Mouse (Mus musculus): Measurements from ENCODE around the gene Actg1. TPM values are rescaled to one million over a fixed set of nuclear protein-coding genes. Genes with fewer than 3 reads are reported as not detected.
A peak's percentile ranks its signal among the peaks of the same experiment; 100 is the strongest.

The Actg1 gene
- polyA plus RNA-seq, 1 experiment from 2014 or later, result 2,589 TPM

DNA sequence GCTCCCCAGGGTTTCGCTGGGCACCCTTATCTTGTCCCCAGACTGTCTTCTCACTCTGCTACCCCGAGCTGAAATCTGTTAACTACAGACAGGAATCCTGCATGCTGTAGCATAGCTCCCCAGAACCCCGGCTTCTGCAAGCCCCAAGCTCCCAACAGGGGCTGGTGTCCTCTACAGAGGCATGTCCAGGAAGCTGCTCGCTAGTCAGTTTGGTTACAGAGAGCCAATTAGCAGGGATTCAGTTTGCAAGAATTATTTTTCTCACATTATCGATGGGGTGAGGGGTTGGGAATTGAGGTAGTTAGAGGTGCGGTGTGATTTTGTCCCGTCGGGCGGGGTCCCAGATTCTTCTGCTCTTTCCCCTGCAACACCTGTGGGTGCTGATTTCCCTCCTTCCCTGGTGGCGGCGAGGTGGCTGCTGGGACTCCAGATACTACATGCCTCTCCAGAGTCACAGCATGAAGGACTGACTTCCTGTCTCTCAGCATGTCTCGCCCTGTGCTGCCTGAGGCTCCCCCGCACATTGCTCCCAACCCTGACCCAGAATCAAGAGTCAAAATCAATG is 31.6 kb downstream of the Actg1 start:
- Histone ChIP-seq H3K9ac (ENCODE audit: low read length) (peak overlapping the region; percentile 89), H3K9me3 (ENCODE audit: control insufficient read depth, low read length) (no peaks in the 10 kb centered on the region), H3K27me3 (ENCODE audit: control insufficient read depth, insufficient read depth, low read depth, low read length) (no peaks in the 10 kb centered on the region), H3K36me3 (ENCODE audit: control insufficient read depth, insufficient read depth, low read length) (no peaks in the 10 kb centered on the region), H3K27ac (ENCODE audit: low read length) (peak overlapping the region; percentile 100), H3K4me2 (ENCODE audit: low read depth, low read length) (peak overlapping the region; percentile 98), H3K4me1 (replicated peaks; ENCODE audit: control insufficient read depth, insufficient read depth, low read length) (peaks cover 31% of the 10 kb centered on the region), H3K4me3 (ENCODE audit: low read length) (peak overlapping the region; percentile 63)
- WGBS, result 6% methylated on average over 13 of the region's 13 CpGs
- ATAC-seq (ENCODE audit: low read depth), result peak; percentile 27; the same call in 1 of the 2 replicates

DNA sequence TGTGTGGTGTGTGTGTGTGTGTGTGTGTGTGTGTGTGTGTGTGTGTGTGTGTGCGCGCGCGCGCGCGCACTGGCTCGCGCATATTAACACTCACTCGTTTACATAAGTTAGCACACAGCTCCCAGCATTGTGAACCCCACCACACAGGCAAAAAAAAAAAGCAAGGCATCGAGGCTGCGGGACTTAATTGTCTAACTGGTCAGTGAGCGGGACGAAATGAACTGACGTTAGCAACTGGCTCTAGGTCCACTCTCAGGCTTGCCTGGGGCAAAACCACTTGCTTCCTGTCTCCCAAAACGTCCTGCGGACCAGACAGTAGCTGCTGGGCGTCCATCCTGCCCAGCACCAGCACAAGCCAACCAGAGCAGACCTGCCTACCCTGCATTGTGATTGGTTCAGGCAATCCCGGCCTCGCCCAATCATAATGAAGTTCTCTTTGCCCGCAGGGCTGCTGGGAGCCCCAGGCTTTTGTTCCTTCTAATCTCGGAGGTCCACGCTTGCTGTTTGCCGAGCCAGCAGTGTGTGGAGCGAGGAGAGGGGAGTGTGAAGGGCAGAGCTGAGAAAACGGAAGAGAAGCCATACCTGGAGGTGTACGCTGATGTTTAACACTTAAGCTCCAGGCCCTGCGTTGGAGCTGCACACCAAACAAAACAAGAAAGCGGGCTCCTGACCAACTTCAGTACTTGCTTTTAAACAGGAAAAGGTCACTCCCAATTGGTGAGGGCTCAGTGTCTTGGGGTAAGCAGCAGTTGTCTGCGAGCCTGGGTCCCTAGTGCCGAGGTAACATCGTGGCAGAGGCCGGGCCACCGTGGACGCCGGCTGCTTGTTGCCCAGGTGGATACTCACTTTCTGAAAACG is 32.3 kb downstream of the Actg1 start:
- Histone ChIP-seq H3K4me2 (ENCODE audit: low read depth, low read length) (peak overlapping the region; percentile 98), H3K9ac (ENCODE audit: low read length) (peak overlapping the region; percentile 89), H3K27me3 (ENCODE audit: control insufficient read depth, insufficient read depth, low read depth, low read length) (no peaks in the 10 kb centered on the region), H3K4me3 (ENCODE audit: low read length) (peak overlapping the region; percentile 63), H3K4me1 (replicated peaks; ENCODE audit: control insufficient read depth, insufficient read depth, low read length) (peaks cover 37% of the 10 kb centered on the region), H3K9me3 (ENCODE audit: control insufficient read depth, low read length) (no peaks in the 10 kb centered on the region), H3K36me3 (ENCODE audit: control insufficient read depth, insufficient read depth, low read length) (no peaks in the 10 kb centered on the region), H3K27ac (ENCODE audit: low read length) (peak overlapping the region; percentile 100)
- WGBS, result 7% methylated on average over 36 of the region's 37 CpGs
- peak; percentile 95 for ATAC-seq (ENCODE audit: low read depth)

DNA sequence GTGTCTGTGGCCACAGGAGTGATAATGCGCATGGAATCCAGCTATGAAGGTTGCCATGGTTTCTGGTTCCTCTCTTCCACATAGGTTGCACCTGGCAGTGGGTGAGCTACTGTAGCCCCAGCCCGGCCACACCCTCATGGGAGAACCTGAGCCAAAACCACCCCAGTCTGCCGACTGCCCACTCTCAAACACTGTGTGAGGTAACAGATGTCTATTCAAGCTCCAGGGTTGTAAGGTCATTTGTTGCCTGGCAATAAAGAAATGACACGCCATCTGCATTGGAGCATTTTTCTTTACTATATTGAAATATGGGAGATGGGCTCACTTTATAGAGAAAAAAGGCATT is 33.0 kb downstream of the Actg1 start:
- WGBS, result 21% methylated on average over 4 of the region's 4 CpGs
- H3K9me3 ChIP-seq (ENCODE audit: control insufficient read depth, low read length), result no peaks in the 10 kb centered on the region

DNA sequence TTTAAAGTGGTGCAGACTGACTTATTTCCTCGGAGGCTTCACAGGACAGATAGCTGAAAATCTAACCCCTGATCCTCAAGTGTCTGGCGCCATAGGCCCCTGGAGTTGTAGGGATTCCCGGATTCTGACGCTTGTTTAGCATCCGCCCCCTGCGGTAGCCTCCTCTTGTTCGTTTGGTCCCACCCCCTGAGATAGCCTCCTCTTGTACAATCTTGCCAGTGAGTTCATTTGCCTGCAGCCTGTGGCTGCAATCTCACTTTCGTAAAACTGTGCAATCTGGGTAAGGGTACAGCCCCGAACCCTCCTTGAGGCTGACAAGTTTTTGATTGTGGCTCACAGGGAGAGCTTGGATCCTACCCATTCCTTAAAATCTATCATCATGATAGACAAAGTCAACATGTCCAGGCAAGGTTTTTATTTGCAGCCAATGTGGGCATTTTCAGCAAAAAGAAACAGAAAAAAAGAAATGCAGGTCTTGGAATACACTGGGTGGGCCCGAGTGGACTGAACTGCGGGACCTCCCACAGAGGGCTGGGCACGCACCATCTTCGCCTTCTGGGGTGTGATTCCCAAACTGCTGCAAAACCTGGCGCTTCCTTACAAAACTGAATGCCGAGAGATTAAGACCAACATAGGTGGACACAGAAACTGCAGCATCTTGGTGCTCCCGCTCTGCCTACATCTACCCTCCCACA is 33.5 kb downstream of the Actg1 start:
- no peak for ATAC-seq (ENCODE audit: low read depth)
- Histone ChIP-seq H3K4me1 (replicated peaks; ENCODE audit: control insufficient read depth, insufficient read depth, low read length) (peaks cover 42% of the 10 kb centered on the region), H3K9me3 (ENCODE audit: control insufficient read depth, low read length) (no peaks in the 10 kb centered on the region), H3K9ac (ENCODE audit: low read length) (no peak overlapping the region; the same call in none of the 2 replicates), H3K27ac (ENCODE audit: low read length) (peak overlapping the region; percentile 100), H3K4me2 (ENCODE audit: low read depth, low read length) (peak overlapping the region; percentile 98; the same call in 1 of the 2 replicates), H3K36me3 (ENCODE audit: control insufficient read depth, insufficient read depth, low read length) (no peaks in the 10 kb centered on the region), H3K4me3 (ENCODE audit: low read length) (no peak overlapping the region), H3K27me3 (ENCODE audit: control insufficient read depth, insufficient read depth, low read depth, low read length) (no peaks in the 10 kb centered on the region)
- 45% methylated on average over 16 of the region's 16 CpGs for WGBS

More for the DNA sequence above, 33.0 kb downstream of the Actg1 start:
- H3K4me1 ChIP-seq (replicated peaks; ENCODE audit: control insufficient read depth, insufficient read depth, low read length), result peaks cover 39% of the 10 kb centered on the region
- no peak for ATAC-seq (ENCODE audit: low read depth)
- H3K4me3 ChIP-seq (ENCODE audit: low read length), result peak overlapping the region; percentile 63
- H3K27ac ChIP-seq (ENCODE audit: low read length), result peak overlapping the region; percentile 100
- peak overlapping the region; percentile 59 for H3K9ac ChIP-seq (ENCODE audit: low read length)
- H3K36me3 ChIP-seq (ENCODE audit: control insufficient read depth, insufficient read depth, low read length), result no peaks in the 10 kb centered on the region
- H3K27me3 ChIP-seq (ENCODE audit: control insufficient read depth, insufficient read depth, low read depth, low read length), result no peaks in the 10 kb centered on the region
- H3K4me2 ChIP-seq (ENCODE audit: low read depth, low read length), result peak overlapping the region; percentile 98

DNA sequence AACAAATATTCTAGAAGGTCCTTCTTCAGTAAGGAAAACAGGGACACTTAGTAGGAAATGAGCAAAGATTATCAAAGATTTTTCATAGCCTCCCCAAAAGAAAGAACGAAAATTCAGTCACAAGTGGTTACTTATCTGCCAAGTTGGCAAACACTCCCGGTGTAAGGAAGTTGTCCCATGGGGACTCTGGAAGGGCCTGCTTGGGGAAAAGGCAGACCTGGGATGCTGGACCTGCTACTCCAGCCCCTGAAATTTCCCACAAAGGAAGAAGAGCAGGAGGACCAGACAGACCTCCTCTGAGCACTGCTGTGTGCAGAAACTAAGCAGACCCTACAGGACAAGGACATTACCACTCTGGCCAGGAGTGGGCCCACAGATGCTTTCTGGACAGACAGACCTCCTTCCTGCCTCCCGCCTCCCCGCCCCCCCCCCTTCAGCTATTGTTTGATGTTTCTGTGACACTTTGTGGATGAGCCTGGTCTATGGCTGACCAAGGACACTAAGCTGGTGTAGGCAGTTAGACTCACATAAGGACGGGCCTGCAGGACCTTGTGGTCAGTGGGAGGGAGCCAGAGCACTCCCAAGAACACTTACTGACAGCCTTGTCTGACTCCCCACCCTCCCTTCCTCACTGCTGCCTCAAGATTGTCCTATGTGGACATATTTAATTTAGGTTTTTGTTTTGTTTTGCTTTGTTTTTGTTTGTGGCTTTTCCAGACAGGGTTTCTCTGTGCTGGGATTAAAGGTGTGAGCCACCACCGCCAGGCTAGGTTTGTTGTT is 34.2 kb downstream of the Actg1 start:
- Histone ChIP-seq H3K9ac (ENCODE audit: low read length) (no peak overlapping the region), H3K27ac (ENCODE audit: low read length) (peak overlapping the region; percentile 77), H3K4me1 (replicated peaks; ENCODE audit: control insufficient read depth, insufficient read depth, low read length) (peaks cover 42% of the 10 kb centered on the region), H3K4me3 (ENCODE audit: low read length) (no peak overlapping the region), H3K36me3 (ENCODE audit: control insufficient read depth, insufficient read depth, low read length) (no peaks in the 10 kb centered on the region), H3K27me3 (ENCODE audit: control insufficient read depth, insufficient read depth, low read depth, low read length) (no peaks in the 10 kb centered on the region), H3K4me2 (ENCODE audit: low read depth, low read length) (no peak overlapping the region), H3K9me3 (ENCODE audit: control insufficient read depth, low read length) (no peaks in the 10 kb centered on the region)
- WGBS, result 38% methylated on average over 6 of the region's 6 CpGs
- no peak for ATAC-seq (ENCODE audit: low read depth)

DNA sequence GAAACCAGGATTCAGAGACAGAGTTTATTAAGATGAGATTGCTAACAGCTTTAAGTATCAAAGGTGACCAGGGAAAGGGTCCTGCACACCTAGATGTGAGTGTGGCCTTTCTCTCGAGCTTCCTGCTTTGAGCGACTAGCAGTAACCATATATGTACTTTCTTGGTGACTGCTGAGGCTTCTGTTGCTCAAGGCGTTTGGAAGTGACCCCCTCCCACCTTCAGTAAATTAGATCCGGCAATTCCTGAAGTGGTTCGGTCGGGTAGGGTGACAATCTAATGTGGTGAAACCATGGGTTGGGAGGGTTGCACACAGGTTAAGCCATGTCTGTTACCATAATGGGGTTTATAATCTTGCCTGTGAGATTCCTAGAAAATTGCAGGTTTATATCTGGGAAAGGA is 36.3 kb downstream of the Actg1 start:
- Histone ChIP-seq H3K36me3 (ENCODE audit: control insufficient read depth, insufficient read depth, low read length) (no peaks in the 10 kb centered on the region), H3K27me3 (ENCODE audit: control insufficient read depth, insufficient read depth, low read depth, low read length) (no peaks in the 10 kb centered on the region), H3K4me3 (ENCODE audit: low read length) (no peak overlapping the region), H3K4me1 (replicated peaks; ENCODE audit: control insufficient read depth, insufficient read depth, low read length) (peaks cover 47% of the 10 kb centered on the region), H3K9me3 (ENCODE audit: control insufficient read depth, low read length) (no peaks in the 10 kb centered on the region), H3K9ac (ENCODE audit: low read length) (no peak overlapping the region; the same call in 1 of the 2 replicates), H3K27ac (ENCODE audit: low read length) (peak overlapping the region; percentile 92), H3K4me2 (ENCODE audit: low read depth, low read length) (peak overlapping the region; percentile 60; the same call in 1 of the 2 replicates)
- 52% methylated on average over 6 of the region's 6 CpGs for WGBS
- ATAC-seq (ENCODE audit: low read depth), result no peak

DNA sequence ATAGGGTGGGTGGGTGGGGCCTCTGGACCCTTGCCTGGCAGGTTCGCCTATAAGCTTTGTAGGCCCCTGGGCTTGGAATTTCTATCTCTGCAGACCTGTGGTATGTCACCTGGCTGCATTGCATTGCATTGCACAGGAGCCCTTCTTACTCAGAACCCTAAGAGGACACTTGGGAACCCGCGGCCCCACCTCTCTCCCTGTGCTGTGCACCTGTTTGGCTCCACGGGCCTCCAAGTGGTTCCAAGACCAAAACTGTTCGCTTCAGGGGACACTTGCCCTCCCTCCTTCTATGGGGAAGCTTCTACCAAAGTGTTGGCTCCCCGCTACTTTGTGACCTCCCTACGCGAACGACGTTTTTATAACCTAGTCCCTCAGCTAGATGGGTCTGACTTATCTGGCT is 36.8 kb downstream of the Actg1 start:
- peak overlapping the region; percentile 72 for H3K9ac ChIP-seq (ENCODE audit: low read length)
- no peaks in the 10 kb centered on the region for H3K36me3 ChIP-seq (ENCODE audit: control insufficient read depth, insufficient read depth, low read length)
- H3K4me3 ChIP-seq (ENCODE audit: low read length), result peak overlapping the region; percentile 52
- H3K4me2 ChIP-seq (ENCODE audit: low read depth, low read length), result peak overlapping the region; percentile 60
- peak; percentile 24 for ATAC-seq (ENCODE audit: low read depth)
- no peaks in the 10 kb centered on the region for H3K27me3 ChIP-seq (ENCODE audit: control insufficient read depth, insufficient read depth, low read depth, low read length)
- H3K27ac ChIP-seq (ENCODE audit: low read length), result peak overlapping the region; percentile 92
- peaks cover 49% of the 10 kb centered on the region for H3K4me1 ChIP-seq (replicated peaks; ENCODE audit: control insufficient read depth, insufficient read depth, low read length)
- no peaks in the 10 kb centered on the region for H3K9me3 ChIP-seq (ENCODE audit: control insufficient read depth, low read length)
- 37% methylated on average over 10 of the region's 10 CpGs for WGBS

DNA sequence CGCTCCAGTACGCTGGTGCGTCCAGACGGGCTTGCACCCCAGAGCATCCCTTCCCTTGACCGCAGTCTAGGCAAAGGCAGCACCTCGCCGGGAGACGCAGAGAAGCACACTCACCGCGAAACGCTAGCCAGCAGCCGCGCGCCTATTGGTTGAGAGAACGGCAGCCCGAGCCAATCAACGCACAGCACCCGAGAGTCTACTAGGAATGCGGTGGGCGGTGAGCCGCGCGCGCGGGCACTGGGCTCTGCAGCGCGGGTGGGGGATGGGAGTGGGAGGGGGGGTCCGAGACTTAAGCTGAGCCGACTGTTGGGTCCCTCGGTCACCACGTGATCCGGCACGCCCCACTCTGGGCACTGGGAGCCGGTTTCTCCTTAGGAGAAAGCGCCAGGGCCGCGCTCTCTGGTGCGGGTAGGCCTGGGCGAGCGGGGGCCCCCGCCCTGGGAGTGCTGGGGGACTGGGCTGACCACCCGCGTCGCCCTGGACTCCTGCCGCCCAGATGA is 37.5 kb downstream of the Actg1 start:
- H3K4me3 ChIP-seq (ENCODE audit: low read length), result peak overlapping the region; percentile 52
- no peaks in the 10 kb centered on the region for H3K9me3 ChIP-seq (ENCODE audit: control insufficient read depth, low read length)
- H3K27ac ChIP-seq (ENCODE audit: low read length), result peak overlapping the region; percentile 92
- peak overlapping the region; percentile 72 for H3K9ac ChIP-seq (ENCODE audit: low read length)
- no peaks in the 10 kb centered on the region for H3K36me3 ChIP-seq (ENCODE audit: control insufficient read depth, insufficient read depth, low read length)
- no peaks in the 10 kb centered on the region for H3K27me3 ChIP-seq (ENCODE audit: control insufficient read depth, insufficient read depth, low read depth, low read length)
- peaks cover 54% of the 10 kb centered on the region for H3K4me1 ChIP-seq (replicated peaks; ENCODE audit: control insufficient read depth, insufficient read depth, low read length)
- peak overlapping the region; percentile 60 for H3K4me2 ChIP-seq (ENCODE audit: low read depth, low read length)
- ATAC-seq (ENCODE audit: low read depth), result peak; percentile 91
- WGBS, result under 1% methylated on average over 40 of the region's 45 CpGs

All from lung, embryonic 16.5 days (tissue).